Mouse (Mus musculus) CD4-positive, CD25-positive, alpha-beta regulatory T cell, adult 4 months (primary cell): ENCODE measurements around the gene Abl1. TPM values are rescaled to one million over a fixed set of nuclear protein-coding genes. Genes with fewer than 3 reads are reported as not detected.
A peak's percentile ranks its signal among the peaks of the same experiment; 100 is the strongest.
"Not testable (repeated sequence)": the region's sequence is repeated elsewhere in the genome, so short reads cannot be mapped to it uniquely, and the experiment has no call there.

Experiments
- ATAC-seq: one replicate; pipeline ENCODE4 v1.8.0; 2017
- polyA plus RNA-seq, 2 experiments: library from polyadenylated mRNA; unstranded; fragments of 100-300 nt; shearing (Covaris generic); gene quantifications; one replicate each; pipeline ENCODE4 v1.2.1; 2017

The Abl1 gene
- polyA plus RNA-seq, result 1 to 10 TPM; 6.9 to 8.2 TPM

DNA sequence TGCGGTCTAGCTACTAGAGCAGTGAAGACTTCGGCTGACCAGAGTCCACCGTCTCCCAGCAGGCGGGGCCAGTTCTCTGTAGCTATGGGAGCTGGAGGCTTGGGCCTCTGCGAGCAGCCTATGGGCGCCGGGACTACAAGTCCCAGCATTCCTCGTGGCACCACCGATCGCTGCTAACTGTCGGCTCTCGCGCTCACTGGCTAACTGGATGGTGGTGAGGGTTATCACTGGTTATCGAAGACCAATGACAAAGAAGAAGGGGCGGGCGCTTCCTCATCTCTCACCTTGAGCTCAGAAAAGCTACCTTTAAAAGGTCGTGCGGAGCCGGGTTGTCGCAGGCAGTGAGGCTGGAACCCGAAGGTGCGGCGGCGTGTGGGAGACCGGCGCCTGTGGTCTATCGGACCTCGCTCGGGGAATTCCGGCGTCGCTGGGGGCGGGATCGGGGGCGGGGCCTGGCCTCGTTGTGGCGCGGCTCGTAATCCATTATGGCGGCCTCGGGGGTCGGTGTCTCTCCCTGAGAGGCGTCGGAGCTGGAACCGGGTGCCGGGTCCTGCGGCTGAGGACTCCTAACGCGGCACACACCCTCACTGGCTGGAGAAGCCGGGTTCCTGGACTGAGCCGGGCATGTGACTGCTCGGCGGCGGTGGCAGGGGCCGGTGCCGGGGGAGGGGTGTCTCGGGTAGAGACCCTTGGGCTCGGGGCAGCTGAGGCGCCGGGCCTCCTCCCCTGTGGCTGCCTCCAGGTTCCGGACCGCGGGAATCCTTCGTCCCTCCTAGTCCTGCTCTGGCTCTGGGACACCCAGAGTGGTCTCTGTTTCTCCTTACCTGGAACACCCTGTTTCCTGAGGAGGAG, at the start of gene Abl1:
Gene Abl1, plus strand, starts transcription at position 303 of the 852 bp plus-strand sequence.
- peak; percentile 99 for ATAC-seq

DNA sequence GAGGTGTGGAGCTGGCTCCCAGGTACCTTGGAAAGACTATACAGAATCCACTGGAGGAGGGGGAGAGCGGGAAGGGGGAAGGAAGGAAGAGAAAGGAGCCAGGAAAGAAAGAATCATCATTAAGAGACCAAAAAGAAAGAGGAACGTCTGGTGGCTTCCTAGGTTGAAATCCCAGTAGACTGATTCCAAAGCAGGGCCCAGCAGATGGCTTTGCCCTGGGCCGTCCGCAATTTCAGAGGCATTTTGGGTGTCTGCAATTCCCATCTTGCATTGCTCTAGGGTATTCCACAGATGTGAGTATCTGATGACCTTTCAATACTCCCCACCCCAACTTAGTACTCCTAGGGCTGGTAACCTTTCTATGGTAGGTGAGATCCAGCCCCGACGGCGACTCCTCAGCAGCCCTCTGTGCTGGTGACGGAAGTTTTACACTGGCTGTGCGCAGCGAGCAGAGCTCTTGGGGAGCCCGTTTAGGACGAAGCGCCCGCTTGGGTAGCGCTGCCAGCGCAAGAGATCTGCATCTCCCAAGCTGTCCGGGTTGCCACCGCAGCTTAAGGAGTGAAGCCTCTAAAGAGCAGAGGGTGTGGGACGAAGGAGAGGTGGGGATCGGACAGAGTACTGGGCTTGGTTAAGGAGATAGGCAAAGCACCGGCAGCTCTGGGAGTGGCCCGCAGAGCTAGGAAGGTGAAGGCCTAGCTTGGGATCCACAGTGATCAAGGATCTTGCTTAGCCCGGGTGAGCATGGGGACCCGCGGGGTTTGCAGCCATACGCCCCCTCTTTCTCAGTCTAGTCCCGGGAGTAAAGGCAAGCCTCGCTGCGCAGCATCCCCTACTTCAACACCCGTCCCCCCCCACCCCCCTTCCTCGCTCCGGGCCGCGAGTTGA, 49.4 kb upstream of the Abl1 start:
- ATAC-seq, result no peak

DNA sequence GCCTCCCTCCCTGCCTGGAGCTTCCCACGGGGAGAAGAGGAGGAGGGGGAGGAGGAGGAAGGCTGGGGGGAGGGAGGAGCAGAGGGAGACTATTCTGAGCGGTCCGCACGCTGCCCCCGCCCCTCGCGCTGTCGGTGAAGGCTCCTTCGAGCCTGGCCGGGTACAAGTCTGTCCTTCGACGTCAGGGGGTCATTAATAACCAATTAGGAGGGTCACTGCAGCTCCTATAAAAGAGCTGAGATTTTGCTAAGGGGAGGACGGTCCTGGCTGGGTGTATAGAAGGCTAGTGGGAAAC, 48.8 kb upstream of the Abl1 start:
- ATAC-seq, result no peak

DNA sequence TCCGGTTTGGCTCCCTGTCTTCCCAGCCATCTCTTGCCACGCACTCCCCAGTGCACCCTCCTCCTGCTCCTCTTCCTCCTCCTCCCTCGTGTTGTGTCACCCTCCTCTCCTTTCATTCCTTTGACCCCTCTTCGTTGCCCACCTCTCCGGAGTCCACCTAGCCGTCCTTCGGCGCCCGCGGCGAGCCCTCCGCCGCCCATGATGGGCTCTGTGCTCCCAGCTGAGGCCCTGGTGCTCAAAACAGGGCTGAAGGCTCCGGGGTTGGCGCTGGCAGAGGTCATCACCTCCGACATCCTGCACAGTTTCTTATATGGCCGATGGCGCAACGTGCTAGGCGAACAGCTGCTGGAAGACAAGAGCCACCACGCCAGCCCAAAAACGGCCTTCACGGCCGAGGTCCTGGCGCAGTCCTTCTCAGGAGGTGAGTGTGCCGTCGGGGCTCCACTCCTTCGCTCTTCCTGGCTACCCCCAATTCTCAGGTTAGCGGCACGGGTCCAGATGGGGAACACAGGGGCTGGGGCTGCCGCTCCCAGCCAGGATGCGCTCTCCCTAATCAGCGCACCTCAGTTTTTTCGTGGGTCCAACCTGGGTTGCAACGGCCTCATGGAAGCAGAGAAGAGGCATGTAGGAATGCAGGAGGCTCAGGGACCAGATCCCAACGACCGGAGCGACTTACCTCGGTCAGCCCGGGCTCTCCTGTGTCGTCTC, 48.1 kb upstream of the Abl1 start, which contains the start of gene Prdm12:
Gene Prdm12, plus strand, starts transcription at position 137 of the 708 bp plus-strand sequence.
- no peak for ATAC-seq

DNA sequence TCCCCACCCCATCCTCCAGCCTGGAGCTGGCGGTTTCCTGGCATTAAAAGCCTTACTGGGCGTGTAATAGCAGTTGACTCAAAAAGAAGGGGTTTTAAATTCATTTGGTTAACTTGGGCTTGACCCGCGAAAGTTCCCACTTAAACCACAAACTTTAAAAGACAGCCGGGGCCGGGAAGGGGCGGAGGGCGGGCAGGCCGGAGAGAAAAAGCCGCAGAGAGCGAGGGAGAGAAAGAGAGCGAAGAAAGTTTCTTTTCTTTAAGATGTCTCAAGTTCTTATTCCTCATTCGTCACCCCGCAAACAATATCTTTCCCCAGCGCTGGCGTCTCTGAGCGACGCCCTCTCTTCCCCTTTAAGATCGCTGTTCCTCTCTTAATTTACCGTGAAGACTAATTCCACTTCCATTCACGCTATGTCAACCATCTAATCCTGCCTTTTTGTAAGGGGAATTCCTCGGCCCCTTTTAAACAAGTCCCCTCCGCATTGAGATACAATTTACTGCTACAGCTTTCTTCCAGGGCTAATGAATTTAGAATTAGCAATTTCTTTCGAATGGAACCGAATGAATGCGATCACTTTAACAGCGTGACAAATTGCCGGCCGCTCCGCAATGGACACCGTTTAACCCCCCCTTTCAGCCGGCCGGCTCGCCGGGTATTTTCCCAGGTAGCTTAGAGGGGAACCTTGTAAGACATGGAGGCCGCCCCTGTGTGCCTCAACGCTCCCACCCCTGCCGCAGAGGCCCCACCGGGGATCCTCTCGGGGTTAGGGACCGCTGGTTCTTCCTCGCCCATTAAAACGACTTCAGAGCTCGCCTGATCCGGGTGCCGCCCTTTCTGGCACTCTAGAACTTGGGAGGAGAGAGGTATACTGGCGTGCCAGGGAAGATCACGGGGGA, 47.3 kb upstream of the Abl1 start:
- no peak for ATAC-seq

DNA sequence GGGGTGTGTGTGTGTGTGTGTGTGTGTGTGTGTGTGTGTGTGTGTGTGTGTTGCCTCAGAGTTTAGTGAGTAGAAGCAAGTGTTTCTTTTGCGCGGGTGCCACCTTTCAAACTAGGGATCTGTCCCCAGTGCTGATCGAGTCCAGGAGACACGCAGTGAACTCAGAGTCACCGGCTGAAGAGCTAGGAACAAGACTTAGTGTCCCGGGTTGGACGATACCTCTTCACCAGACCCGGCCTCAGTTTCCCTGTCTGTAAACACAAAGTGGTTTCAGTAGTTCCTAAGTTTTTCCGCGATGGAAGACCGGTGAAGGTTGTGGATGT, 46.7 kb upstream of the Abl1 start:
- no peak for ATAC-seq

DNA sequence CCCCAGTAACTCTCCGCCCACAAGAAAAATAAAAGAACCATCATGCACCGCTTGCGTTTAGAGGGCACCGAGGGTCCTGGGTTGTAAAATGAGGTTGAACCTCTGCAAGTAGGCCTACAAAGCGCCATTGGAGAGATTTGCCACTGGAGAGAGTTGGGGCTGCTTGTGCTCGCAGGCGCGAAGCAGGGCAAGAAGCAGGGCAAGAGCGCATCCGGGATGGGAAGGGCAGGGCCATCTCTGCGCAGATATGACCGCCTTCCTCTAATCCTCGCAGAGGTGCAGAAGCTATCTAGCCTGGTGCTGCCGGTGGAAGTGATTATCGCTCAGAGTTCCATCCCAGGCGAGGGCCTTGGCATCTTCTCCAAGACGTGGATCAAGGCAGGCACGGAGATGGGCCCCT, 46.2 kb upstream of the Abl1 start:
- ATAC-seq, result no peak

DNA sequence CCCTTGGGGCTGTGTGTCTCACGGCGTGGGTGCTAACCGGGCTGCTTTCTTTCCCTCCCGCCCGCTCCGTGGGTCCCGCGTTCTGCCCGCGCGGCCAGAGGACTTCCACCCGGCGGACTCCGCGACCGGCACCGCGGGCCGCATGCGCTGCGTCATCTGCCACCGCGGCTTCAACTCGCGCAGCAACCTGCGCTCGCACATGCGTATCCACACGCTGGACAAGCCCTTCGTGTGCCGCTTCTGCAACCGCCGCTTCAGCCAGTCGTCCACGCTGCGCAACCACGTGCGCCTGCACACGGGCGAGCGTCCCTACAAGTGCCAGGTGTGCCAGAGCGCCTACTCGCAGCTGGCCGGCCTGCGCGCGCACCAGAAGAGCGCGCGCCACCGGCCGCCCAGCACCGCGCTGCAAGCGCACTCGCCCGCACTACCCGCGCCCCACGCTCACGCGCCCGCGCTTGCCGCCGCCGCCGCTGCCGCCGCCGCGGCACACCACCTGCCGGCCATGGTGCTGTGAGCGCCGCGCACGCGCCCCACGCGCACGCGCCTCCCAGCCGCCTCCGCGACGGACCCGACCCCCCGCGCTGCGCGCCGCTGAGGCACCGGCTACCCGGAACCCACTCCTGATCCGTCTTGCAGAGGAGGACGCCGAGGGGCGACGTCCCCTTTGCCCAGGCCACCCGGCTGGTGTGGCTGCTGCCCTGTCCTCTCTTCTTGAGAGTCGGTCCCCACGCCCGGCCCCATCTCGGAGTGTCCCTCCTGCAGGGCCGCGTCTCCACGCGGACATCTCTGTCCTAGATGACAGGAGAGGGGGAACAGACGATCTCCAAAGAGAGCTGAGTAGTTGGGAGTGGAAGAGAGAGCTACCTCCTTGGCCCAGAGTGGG, 34.0 kb upstream of the Abl1 start:
- ATAC-seq, result no peak

DNA sequence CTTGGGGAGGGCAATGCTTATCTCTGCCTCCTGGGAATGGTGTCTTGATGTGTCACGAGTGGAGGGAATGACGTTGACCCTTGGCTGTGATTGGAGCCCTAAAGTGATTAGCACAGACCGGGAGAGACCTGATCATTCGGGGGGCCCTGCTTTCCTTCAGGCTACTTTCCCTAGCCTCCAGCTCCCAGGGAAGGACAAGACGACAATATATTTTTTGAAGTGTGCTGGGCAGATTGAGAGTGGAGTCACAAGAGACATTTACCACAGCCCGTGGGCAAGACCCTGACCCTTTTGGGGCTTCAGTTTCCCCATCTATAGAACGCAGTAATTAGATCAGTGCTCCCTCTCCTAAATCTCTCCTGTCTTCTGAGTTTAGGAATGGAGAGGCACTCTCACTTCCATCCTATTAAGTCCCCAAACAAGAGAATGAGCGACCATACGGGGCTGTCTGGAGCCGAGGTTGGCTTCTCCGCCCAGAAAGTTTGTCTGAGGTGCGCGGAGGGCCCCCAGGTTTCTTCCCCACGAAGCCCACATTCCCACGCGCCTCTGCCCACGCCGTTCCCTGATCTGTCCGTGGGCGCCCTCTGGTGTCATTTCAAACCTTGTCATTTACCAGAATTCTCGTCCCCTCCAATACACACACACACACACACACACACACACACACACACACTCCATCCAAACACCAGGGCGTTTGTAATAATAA, 33.2 kb upstream of the Abl1 start:
- no peak for ATAC-seq

DNA sequence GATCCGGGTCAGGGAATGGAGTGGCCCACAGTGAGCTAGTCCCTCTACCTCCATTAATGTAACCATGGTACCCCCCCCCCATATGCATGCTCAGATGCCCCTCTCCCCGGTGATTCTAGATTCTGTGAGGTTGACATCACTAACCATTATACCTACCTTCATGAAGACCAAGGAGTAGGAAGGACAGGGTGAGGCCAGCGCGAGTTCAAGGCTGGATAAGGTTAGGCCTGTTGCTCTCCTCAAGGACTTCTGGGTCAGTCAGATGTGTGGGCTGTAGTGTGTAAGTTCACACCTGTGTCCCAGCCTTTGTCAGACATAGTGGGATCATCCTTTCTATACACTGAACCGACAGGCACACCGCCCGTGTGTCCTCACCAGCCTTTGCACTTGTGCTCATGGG, 31.8 kb upstream of the Abl1 start:
- ATAC-seq, result no peak

DNA sequence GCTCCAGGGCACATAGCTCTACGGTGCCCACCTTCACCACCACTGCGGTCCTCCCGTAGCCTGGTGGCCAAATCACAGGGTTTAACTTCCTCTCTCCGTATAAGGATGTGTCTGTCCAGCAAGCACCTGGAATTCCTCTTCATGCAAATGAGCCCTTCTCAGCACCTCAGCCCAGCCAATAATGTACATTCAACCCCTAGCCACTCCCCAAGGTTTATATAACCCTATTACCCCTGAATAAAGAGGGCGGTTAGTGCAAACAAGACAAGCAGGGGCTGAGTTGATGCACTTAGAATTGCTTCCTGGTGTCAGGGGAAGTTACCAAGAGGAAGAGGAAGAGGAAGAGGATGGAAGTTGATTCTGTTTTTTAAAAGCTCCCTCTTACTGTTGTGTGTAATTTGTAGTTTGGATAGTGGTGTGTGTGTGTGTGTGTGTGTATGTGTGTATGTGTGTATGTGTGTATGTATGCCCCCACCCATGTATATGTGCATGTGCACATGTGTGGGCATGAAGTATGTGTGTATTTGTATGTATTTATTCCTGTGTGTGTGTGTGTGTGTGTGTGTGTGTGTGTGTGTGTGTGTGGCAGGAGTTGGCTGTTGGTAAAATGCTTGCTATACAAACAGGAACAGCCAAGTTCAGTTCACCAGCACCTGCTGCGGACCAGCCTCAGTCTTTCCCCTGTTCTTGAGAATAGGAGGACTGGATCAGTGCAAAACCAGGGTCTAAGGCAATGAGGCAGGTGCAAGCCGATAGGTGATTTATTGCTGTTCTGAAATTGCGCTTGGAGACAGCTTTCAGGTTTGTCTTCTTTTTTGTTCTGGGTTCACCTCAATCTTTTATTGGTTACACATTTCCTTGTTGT, 25.0 kb upstream of the Abl1 start:
- no peak for ATAC-seq

DNA sequence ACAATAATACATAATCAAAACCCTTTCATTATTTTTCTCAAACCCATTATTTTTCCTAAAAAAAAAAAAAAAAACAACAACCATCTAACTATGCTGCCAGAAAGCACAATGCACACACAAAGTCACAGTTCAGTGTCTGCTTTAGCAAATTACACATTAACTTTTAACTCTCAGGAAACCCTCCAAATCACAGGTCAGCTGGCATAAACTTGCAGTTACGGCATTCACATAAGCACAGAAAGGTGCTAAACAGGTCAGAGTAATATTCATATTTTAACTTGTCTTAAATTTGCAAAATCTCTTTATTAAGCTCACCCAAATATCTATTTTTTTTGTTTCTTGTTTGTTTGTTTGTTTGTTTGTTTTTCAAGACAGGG, 24.4 kb upstream of the Abl1 start:
- ATAC-seq, result no peak

DNA sequence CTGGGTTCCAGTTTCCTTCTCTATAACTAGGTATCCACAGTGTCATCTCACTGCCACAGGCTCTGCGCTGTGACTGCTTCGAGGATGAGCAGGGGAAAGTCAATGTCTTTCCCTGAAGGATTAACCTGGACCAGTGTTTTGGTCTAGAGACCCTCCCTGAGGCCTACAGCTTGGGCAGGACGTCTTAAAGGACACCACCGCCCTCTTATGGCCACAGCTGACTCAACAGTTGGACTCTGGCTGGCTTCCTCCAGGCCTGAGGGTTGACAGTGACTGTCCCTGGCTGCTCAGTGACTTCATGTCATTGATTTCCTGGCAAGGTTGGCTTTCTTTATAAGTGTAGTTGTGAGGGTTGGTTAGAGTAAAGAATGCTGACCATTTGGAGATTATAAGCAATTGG, 20.8 kb upstream of the Abl1 start:
- no peak for ATAC-seq

DNA sequence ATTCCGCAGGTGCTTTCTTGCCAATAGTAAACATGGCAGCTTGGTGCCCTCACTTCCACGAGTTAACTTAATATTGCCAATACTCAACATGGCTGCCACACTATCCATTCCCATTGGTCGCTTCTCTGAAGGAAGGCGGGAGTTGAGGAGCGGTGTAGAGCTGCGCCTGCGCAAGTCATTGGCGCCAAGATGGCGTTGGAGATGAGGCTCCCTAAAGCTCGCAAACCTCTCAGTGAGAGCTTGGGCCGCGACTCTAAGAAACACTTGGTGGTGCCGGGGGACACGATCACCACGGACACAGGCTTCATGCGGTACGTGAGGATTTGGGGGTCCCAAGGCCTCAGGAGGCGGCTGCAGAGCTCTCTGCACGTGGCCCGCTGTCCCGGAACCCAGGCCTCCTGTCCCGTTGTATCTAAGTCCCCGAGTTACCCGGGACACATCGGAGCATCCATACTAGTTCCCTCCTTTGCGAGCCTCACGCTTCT, 17.6 kb upstream of the Abl1 start, which contains the start of gene Exosc2:
Gene Exosc2, plus strand, starts transcription at position 165 of the 485 bp plus-strand sequence.
- ATAC-seq, result peak; percentile 99

DNA sequence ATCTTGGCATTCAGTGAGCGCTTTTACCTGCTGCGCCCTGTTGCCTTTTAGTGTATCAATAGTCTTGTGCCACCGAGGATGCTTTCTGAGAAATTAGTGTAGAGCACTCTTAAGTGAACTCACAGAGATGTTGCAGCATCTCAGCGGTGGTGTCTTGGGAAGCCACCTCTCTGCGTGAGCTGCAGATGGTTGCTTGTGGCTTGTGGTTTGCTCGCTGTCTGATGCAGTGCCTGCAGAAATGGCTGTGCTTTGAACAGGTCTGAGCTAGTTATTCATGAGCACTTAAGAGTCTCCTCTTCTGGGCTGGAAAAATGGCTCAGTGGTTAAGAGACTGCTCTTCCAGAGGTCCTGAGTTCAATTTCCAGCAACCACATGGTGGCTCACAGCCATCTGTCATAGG, 9.5 kb upstream of the Abl1 start:
- ATAC-seq, result no peak

DNA sequence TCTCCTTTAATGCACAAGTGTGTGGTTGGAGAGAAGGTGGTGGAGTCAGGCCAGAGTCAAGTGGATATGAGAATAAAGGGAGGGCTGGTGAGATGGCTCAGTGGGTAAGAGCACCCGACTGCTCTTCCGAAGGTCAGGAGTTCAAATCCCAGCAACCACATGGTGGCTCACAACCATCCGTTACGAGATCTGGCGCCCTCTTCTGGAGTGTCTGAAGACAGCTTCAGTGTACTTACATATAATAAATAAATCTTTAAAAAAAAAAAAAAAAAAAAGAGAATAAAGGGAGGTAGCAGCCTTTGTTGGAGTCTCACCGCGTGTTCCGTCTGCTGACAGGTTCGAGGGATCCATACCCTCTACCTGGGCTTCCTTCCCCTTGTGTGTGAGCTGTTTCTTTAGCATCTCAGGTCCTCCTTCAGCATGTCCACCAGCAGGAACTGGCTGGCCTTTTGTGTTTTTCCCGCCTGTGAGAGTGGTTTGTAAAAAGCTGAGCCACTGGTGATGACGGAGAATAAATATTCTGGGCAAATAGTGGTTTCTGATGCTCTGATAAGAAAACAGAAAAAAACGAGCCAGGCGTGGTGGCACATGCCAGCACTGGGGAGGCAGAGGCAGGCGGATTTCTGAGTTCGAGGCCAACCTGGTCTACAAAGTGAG, 7.0 kb upstream of the Abl1 start:
- not testable (repeated sequence) for ATAC-seq

DNA sequence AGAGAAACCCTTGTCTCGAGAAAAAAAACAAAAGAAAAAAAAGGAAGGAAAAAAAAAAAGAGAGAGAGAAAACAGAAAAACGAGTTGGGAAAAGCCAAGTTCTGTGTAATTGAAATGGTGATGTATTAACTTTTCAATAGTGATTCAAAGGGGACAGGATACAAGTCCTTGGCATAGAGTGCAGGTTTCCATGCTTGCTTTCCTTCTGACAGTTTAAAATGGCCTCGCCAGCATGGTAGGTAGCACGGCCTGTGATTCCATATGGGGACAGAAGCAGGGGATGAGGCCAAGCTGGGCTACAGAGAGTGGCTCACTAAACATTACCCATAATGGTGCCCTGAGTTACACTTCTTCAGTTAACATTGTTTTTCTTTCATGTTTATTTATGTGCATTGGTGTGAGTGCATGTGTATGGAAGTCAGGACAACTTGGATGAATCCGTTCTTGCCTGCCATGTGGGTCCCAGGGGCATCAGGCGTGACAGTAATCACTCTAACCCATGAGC, 6.4 kb upstream of the Abl1 start:
- ATAC-seq, result no peak

DNA sequence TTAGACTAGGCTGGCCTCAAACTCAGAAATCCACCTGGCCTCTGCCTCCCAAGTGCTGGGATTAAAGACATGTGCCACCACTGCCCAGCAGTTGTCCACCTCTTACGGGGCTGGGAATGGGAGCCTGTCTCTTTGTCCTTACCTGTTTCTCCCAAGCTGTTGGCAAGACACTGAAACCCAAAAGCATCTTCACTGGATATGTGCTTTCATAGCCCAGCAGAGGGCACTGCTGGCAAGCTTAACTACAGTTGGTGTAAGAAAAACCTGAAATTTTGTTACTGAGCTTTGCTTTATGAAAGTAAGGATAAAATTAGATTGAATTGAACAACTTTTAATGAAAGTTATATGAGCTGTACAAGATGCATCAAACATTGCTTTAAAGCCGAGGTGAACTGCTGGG, 4.5 kb upstream of the Abl1 start:
- no peak for ATAC-seq

DNA sequence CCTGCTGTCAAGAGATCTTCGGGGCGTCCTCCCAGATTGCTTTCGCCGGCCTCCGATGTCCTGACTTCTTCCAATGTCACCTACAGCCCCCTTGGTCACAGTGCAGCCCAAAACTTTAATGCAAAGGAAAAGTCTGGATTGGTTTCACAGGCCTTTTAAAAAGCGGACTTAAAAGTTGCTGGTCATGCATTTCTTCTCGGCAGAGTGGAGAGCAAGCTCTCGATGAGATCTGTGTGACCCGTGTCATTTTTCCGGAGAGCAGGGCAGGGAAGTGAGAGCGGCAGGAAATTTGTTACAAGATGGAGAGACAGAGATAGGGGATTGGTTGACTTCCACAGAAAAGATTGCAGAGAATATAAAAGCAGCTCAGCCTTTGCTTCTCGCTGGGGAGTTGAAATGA, 869 bp downstream of the Abl1 start:
- ATAC-seq, result no peak
